Mouse (Mus musculus) intestine, embryonic 15.5 days (tissue): Measurements from ENCODE around the gene Rras2. TPM values are rescaled to one million over a fixed set of nuclear protein-coding genes. Genes with fewer than 3 reads are reported as not detected.

Experiments used
- ATAC-seq: fragments of 200-750 bp; cut with Nextera tagmentation; 2 replicates; pipeline ENCODE4 v1.8.0; 2017; ENCODE audit warnings: moderate TSS enrichment, moderate library complexity
- H3K27ac ChIP-seq: fragments of 300-500 bp; sonication (generic); 2 replicates; pipeline ENCODE4 v1.5.1; 2015; ENCODE audit warnings: mild to moderate bottlenecking, inconsistent platforms
- H3K27me3 ChIP-seq: fragments of 300-500 bp; sonication (generic); replicated peaks from 2 replicates; pipeline ENCODE4 v1.6.1; 2015; ENCODE audit warnings: inconsistent platforms
- H3K36me3 ChIP-seq: fragments of 300-500 bp; sonication (generic); 2 replicates; pipeline ENCODE4 v1.6.1; 2015; ENCODE audit warnings: inconsistent platforms
- H3K4me1 ChIP-seq: fragments of 300-500 bp; sonication (generic); replicated peaks from 2 replicates; pipeline ENCODE4 v1.6.1; 2015; ENCODE audit warnings: inconsistent platforms
- H3K4me2 ChIP-seq: fragments of 300-500 bp; sonication (generic); replicated peaks from 2 replicates; pipeline ENCODE4 v1.6.1; 2015; ENCODE audit warnings: mild to moderate bottlenecking, inconsistent platforms
- H3K4me3 ChIP-seq: fragments of 300-500 bp; sonication (generic); replicated peaks from 2 replicates; pipeline ENCODE4 v1.5.1; 2015; ENCODE audit warnings: inconsistent platforms
- H3K9ac ChIP-seq: fragments of 300-500 bp; sonication (generic); 2 replicates; pipeline ENCODE4 v1.6.1; 2015; ENCODE audit warnings: inconsistent platforms
- H3K9me3 ChIP-seq: fragments of 300-500 bp; sonication (generic); 2 replicates; pipeline ENCODE4 v1.6.1; 2016; ENCODE audit warnings: inconsistent platforms
- WGBS: fragments of 180-500 bp; shearing (Covaris S2); methylation state at CpG from one replicate; pipeline ENCODE4 v1.1.7; 2015; 5-methylcytosine and 5-hydroxymethylcytosine counted together
- polyA plus RNA-seq: library from polyadenylated mRNA; unstranded; fragments of >200 nt; fragmentation: Nextera tagmentation; extraction: Ambion mirVana; gene quantifications from 2 replicates; pipeline ENCODE4 v1.2.1, GENCODE M21; 2015

Gene Rras2
- polyA plus RNA-seq, 1 experiment from 2014 or later = 26.8 TPM

DNA sequence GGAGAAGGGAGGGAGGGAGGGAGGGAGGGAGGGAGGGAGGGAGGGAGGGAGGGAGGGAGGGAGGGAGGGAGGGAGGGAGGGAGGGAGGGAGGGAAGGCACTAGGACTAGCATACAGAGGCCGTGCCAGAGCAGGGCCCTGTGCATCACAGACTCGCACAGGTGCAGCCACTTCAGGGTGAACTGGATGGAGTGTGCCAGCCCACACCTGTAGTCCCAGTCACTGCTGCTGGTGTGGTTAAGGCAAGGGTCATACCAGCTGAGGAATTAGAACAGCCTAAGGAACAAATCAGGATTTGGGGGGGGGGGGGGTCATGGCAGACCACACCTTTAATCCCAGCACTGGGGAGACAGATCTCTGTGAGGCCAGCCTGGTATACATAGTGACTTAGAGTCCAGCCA, 34.5 kb downstream of the Rras2 start:
- peaks cover 11% of the 10 kb centered on the region for H3K4me1 ChIP-seq
- ATAC-seq = no peak
- no peaks in the 10 kb centered on the region for H3K36me3 ChIP-seq
- no peak overlapping the region for H3K4me2 ChIP-seq
- no peak overlapping the region for H3K9ac ChIP-seq
- WGBS = 79% methylated on average over 2 of the region's 2 CpGs
- no peak overlapping the region for H3K4me3 ChIP-seq
- H3K27me3 ChIP-seq = no peaks in the 10 kb centered on the region
- H3K27ac ChIP-seq = no peak overlapping the region
- H3K9me3 ChIP-seq = no peaks in the 10 kb centered on the region

DNA sequence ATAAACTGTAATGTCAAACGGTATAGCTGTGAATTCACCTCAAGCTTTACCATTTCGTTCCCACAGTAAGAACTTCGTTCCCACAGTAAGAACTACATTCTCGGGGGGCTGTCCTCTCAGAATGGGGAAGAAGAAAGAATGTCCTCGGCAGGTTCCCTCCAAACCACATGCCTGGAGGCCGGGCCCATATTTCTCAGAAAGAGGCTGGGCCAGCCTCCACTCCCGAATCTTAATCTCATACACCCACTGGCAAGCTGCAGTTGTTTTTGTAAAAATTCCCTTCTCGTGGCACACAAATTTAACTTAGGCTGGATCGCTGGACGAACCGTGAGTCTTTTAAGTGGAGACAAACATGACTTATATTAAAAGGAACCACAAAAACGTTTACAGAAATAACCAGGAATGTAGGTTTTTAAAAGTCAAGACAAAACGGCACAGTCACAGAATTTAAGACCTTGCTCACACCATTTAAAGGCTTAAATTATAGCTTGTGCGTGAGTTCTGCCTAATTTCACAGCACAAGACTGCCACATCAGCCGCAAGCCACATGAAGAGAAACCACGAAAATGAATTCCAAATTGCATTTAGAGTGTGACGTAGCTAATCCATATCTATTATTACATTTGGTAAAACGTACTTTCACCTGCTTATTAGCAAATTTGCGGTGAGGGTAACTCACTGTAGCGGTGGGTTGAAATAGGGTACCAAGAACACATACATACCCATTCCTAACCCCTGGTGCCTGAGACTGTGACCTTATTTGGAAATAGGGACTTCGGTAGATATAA, 35.8 kb downstream of the Rras2 start:
- WGBS = 73% methylated on average over 21 of the region's 21 CpGs
- Histone ChIP-seq H3K36me3 (no peaks in the 10 kb centered on the region), H3K27me3 (no peaks in the 10 kb centered on the region), H3K4me2 (no peak overlapping the region), H3K9ac (no peak overlapping the region), H3K4me3 (no peak overlapping the region), H3K4me1 (peaks cover 3% of the 10 kb centered on the region), H3K27ac (no peak overlapping the region), H3K9me3 (no peaks in the 10 kb centered on the region)
- no peak for ATAC-seq

DNA sequence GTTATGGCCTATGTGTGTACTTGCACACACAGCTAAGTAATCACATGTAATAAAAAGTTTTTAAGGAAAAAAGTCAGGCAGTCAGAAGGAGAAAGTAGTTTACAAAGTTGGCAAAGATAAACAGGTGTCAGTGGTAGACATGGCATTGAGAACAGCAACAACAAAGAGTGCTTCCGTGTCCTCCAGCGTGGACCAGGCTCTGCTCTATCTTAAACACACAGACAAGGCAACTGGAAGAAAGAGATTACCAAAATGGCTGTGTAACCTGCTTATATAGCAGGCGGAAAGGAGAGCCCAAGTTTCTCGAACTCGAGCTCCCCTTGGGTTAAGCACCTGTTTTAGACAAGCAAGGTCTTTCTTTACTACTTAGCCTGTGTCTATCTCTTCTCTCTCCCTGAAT, 37.3 kb downstream of the Rras2 start:
- ATAC-seq = no peak
- Histone ChIP-seq H3K9me3 (no peaks in the 10 kb centered on the region), H3K4me2 (no peak overlapping the region), H3K36me3 (no peaks in the 10 kb centered on the region), H3K4me1 (no peaks in the 10 kb centered on the region), H3K4me3 (no peak overlapping the region), H3K27ac (no peak overlapping the region), H3K9ac (no peak overlapping the region), H3K27me3 (no peaks in the 10 kb centered on the region)
- 91% methylated on average over 5 of the region's 5 CpGs for WGBS

DNA sequence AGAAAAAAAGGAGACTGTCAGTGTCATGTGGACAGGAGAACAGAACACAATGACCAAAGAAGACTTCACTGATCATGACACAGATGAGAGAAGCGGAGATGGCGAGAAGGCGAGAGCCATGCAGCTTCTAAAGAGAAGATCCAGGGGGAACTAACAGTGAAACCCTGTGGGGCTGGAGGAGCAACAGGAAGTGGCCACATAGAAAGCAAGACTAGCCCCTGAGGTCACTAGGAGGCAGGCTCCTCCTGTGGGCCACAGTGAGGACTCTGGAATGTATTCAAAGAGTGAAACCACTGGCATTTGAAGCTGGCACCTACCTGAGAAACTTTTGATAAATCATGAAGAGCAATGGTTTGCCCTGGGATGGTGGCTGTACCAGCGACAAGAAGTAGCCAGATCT, 38.2 kb downstream of the Rras2 start:
- Histone ChIP-seq H3K27me3 (no peaks in the 10 kb centered on the region), H3K9me3 (no peaks in the 10 kb centered on the region), H3K9ac (no peak overlapping the region), H3K36me3 (no peaks in the 10 kb centered on the region), H3K4me2 (no peak overlapping the region), H3K4me1 (no peaks in the 10 kb centered on the region), H3K4me3 (no peak overlapping the region), H3K27ac (no peak overlapping the region)
- ATAC-seq = no peak
- WGBS = 94% methylated on average over 4 of the region's 4 CpGs

DNA sequence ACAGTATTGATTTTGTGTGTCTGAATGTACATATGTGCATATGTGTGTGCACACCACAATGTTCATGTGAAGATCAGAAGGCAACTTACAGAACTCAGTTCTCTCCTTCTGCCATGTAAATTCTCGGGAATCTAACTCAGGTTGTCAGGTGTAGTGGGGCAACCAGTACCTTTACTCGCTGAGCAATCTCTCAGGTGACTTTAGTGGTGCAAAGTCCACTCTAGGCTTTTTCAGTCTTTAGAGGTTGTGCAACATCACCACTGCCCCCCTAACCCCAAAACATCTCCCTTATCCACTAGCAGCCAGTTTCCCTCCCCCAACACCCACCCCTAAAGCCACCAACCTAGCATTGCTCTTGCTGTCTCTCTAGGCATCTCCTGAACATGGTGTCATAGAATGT, 43.0 kb downstream of the Rras2 start:
- Histone ChIP-seq H3K27me3 (no peaks in the 10 kb centered on the region), H3K9ac (no peak overlapping the region), H3K27ac (0 out of 2 replicates have a peak overlapping the region, but pooled peaks have one; percentile 33), H3K4me1 (peaks cover 26% of the 10 kb centered on the region), H3K4me2 (no peak overlapping the region), H3K36me3 (no peaks in the 10 kb centered on the region), H3K9me3 (no peaks in the 10 kb centered on the region), H3K4me3 (no peak overlapping the region)
- WGBS = 59% methylated on average over 2 of the region's 2 CpGs
- ATAC-seq = peak; percentile 71; the same call in 1 of the 2 replicates

DNA sequence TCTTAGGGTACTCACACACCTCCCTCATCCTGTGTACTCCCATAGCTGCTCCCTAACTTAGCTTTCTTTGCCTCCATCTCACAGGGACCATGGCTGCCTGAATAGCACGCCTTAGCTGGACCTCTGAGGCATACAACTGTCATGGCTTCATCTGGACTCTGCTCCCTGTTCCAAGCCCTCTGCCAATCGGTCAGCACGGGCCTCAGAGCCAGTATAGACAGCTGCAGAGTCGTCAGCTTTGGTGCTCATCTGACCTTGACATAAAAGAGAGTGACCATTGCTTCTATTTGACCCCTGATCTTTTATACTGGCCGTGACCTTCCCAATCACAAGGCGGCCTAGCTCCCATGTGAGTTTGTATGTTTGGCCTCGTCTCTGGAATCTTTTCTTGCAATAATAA, 43.4 kb downstream of the Rras2 start:
- Histone ChIP-seq H3K4me3 (no peak overlapping the region), H3K4me2 (no peak overlapping the region), H3K27me3 (no peaks in the 10 kb centered on the region), H3K4me1 (peaks cover 26% of the 10 kb centered on the region), H3K9ac (no peak overlapping the region), H3K9me3 (no peaks in the 10 kb centered on the region), H3K36me3 (no peaks in the 10 kb centered on the region), H3K27ac (peak overlapping the region; percentile 33; the same call in 1 of the 2 replicates)
- WGBS = 73% methylated on average over 7 of the region's 7 CpGs
- ATAC-seq = 0 out of 2 replicates have a peak, but pooled peaks have one; percentile 45

DNA sequence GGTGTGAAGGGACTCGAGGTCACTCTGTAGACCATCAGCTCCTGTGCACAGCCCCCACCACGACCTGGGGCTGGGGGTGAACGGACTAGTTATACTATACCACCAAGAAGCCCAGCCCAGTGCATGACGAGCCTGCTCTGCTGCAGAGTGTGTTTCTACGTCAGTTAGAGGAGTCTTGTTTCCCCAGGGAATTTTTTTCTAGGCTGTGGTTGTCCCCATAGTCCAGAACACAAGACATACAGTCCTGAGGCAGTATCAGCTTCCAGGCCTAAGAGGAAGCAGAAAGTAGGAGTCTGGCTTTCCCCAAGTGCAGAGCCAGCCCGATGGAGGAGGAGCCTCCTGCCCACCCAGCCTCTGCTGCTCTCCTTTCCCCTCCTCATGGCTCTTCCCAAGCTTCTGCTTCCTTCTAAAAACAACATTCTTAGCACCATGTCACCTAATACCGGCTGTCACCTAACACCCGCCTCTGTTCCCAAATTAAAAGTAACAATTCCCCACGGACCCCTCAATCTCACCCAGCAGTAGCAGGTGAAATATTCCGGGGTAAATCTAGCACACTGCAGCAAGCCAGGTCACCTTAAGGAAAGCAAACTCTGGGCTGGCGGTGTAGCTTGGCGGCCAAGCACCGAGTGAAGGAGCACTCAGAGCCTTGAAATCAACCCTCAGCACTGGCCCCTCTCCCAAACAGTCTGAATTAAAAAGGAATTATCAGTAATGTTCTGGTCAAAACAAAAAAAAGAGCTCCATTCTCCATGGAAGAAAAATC, 45.5 kb downstream of the Rras2 start:
- Histone ChIP-seq H3K27ac (peak overlapping the region; percentile 68), H3K4me2 (peak overlapping the region; percentile 9; the same call in 1 of the 2 replicates), H3K27me3 (no peaks in the 10 kb centered on the region), H3K4me1 (peaks cover 26% of the 10 kb centered on the region), H3K9ac (peak overlapping the region; percentile 6; the same call in 1 of the 2 replicates), H3K9me3 (no peaks in the 10 kb centered on the region), H3K36me3 (no peaks in the 10 kb centered on the region), H3K4me3 (no peak overlapping the region)
- ATAC-seq = peak; percentile 44
- 21% methylated on average over 13 of the region's 13 CpGs for WGBS

DNA sequence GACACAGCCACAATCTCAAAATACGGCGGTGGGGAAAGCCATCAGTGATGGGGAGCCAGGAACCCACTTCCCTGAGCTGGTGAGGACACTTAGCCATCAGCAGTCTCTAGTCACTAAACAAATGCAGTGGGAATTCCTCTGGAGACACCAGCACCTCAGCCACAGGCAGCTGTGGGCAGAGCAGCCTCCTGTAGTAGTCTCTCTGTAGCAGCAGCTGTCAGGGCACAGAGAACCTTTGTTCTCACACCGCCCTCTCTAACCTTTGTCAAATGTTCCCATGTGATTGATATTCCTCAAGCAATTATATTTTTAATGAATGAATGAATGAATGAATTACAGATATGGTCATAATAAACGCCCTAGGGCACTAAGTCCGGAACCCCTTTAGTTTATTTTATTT, 46.2 kb downstream of the Rras2 start:
- Histone ChIP-seq H3K36me3 (no peaks in the 10 kb centered on the region), H3K27ac (no peak overlapping the region), H3K4me3 (no peak overlapping the region), H3K9me3 (no peaks in the 10 kb centered on the region), H3K4me2 (no peak overlapping the region), H3K9ac (no peak overlapping the region), H3K4me1 (peaks cover 31% of the 10 kb centered on the region), H3K27me3 (no peaks in the 10 kb centered on the region)
- no peak for ATAC-seq
- 77% methylated on average over 5 of the region's 5 CpGs for WGBS

DNA sequence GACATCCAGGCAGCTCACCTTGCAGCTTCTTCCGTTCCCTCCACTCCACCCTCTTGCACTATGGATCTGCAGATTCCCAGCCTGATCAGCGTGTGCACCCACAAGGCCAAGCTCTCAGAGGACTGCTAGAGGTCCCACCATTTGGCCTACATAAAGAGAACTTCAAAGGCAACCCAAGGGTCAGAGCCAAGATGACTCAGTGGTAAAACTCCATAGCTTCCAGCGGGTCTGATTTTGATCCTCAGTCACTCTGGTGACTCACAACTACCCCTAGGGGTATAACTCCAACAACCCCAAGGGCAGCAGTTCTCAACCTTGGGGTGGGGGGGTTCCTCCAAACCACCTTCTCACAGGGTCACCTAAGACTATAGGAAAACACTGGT, 47.1 kb downstream of the Rras2 start:
- WGBS = 75% methylated on average over 3 of the region's 3 CpGs
- no peak overlapping the region for H3K27ac ChIP-seq
- no peak for ATAC-seq

DNA sequence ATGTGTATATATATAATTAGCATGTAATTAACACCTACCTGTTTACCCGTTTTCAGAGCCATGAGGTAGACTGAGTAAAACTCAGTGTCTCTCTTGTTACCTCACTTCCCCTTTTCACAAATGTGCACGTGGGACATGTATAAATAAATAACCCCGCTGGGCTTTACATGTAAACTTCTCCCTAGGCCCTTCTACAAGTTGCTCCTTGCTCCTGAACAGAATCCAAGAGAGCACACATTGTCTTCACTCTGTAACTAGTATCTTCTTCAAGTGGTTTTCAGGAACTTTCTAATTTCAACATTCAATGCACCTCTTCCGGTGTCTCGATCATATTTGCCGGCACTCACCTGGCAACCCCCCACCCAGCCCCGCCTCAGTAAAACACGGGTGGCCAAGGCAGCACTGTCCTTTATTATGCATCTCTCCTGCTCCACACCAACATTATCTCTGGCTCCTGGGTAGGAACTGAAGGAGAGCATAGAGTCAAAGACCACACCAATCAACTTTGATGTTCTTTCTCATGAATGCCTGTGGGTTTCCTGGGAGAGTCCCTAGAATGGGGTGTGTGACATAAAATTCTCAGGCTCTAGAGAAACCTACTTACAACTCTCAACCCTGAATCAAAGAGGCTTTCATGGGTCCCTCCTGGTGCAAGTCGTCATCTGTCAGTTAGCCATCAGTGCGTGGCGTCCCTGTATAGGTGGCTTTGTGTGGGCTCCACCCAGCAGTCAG, 47.7 kb downstream of the Rras2 start:
- no peak overlapping the region for H3K9ac ChIP-seq
- H3K27me3 ChIP-seq = no peaks in the 10 kb centered on the region
- ATAC-seq = no peak
- no peak overlapping the region for H3K4me3 ChIP-seq
- no peaks in the 10 kb centered on the region for H3K36me3 ChIP-seq
- 69% methylated on average over 11 of the region's 11 CpGs for WGBS
- no peak overlapping the region for H3K27ac ChIP-seq
- no peaks in the 10 kb centered on the region for H3K9me3 ChIP-seq
- no peak overlapping the region for H3K4me2 ChIP-seq
- H3K4me1 ChIP-seq = peaks cover 43% of the 10 kb centered on the region

More for the DNA sequence above, 47.1 kb downstream of the Rras2 start:
- H3K36me3 ChIP-seq = no peaks in the 10 kb centered on the region
- H3K9ac ChIP-seq = no peak overlapping the region
- H3K4me2 ChIP-seq = no peak overlapping the region
- H3K4me3 ChIP-seq = no peak overlapping the region
- no peaks in the 10 kb centered on the region for H3K9me3 ChIP-seq
- peaks cover 40% of the 10 kb centered on the region for H3K4me1 ChIP-seq
- no peaks in the 10 kb centered on the region for H3K27me3 ChIP-seq

DNA sequence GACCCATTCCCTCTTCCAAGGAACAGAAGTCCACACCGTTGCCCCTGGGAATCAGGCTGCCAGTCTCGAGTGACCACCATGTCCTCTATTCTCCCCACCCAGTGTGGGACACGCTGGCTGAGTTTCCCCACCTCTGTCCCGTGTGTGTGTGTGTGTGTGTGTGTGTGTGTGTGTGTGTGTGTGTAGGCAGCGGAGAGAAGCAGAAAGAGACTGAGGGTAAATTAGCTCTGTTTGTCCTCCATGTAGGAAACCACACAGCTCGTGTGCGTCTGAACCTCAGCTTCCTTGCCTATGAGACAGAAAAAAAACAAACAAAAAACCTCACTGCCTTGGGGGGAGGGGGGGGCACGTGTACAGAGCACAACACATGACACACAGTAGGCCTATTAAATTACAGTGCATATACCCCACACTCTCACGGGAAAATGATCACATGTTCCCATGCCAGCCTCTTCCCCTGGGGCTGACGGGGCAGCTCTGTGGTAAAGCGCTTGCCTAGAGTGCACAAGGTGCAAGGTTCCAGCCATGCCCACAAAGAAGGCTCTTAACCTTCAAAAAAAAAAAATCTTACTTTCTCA, 48.5 kb downstream of the Rras2 start:
- no peak overlapping the region for H3K9ac ChIP-seq
- H3K4me2 ChIP-seq = no peak overlapping the region
- no peaks in the 10 kb centered on the region for H3K36me3 ChIP-seq
- no peak for ATAC-seq
- no peaks in the 10 kb centered on the region for H3K9me3 ChIP-seq
- peaks cover 40% of the 10 kb centered on the region for H3K4me1 ChIP-seq
- no peaks in the 10 kb centered on the region for H3K27me3 ChIP-seq
- 84% methylated on average over 11 of the region's 11 CpGs for WGBS
- no peak overlapping the region for H3K27ac ChIP-seq
- H3K4me3 ChIP-seq = no peak overlapping the region
